Mouse (Mus musculus): Measurements from ENCODE around the gene Ercc1. TPM values are rescaled to one million over a fixed set of nuclear protein-coding genes. Genes with fewer than 3 reads are reported as not detected.
A peak's percentile ranks its signal among the peaks of the same experiment; 100 is the strongest.

Gene Ercc1
- polyA plus RNA-seq, 1 experiment from 2014 or later: 59.2 TPM

DNA sequence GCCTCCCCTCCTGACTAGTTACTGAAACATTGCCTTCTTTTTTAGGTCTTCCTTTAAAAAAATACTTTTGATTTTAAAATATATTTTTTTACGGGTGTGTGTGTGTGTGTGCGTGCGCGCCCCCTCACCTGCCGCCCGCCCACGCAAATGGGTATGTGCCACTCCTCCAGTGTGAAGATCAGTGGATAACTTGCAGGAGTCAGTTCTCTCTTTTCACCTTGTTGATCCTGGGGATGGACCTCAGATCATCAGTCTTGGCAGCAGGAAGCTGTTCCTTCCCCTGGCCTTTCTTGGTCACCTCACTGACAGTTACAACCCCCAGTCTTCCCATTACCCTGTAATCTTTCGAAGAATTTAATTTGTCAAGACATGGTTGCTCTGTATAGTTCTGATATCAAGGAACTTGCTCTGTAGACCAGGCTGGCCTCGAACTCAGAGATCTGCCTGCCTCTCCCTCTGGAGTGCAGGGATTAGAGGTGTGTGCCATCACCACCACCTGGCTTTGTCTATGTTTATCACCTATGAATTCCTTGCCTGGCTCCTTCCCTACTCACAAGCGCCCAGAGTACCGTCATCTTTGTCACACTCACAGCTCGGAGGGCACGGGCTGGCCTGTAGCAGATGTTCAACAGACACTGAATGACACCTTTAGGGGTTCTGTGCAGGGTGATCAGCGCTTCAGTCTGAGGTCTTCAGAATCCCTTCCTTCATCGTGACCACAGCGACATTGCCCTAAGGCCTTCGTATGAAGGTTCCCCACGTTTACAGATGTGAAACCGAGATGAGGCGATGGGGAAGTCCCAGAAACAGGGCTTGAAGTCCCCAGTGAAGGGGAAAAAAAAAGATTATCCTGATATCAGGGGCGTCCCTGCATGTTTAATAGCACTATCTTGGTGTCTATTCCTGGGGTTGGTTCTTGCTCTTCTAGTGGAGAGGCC lies 19.0 kb upstream of the Ercc1 start:
- Histone ChIP-seq H3K27me3 (replicated peaks) (no peaks in the 10 kb centered on the region), H3K4me2 (peak overlapping the region; percentile 81), H3K27ac (ENCODE audit: poor library complexity, severe bottlenecking) (0 out of 2 replicates have a peak overlapping the region, but pooled peaks have one; percentile 17), H3K9me3 (replicated peaks) (peaks cover 3% of the 10 kb centered on the region; the same call in 1 of the 2 replicates), H3K9ac (peak overlapping the region; percentile 63; the same call in 1 of the 2 replicates), H3K36me3 (no peaks in the 10 kb centered on the region), H3K4me1 (replicated peaks) (peaks cover 48% of the 10 kb centered on the region), H3K4me3 (no peak overlapping the region)
- no peak for ATAC-seq (ENCODE audit: insufficient number of reproducible peaks, low FRiP score)
- 64% methylated on average over 21 of the region's 21 CpGs for WGBS

GRCm38 (mm10) chr7:19326359-19326758 lies 18.2 kb upstream of the Ercc1 start:
- no peaks in the 10 kb centered on the region for H3K36me3 ChIP-seq
- no peaks in the 10 kb centered on the region for H3K27me3 ChIP-seq (replicated peaks)
- H3K4me2 ChIP-seq: peak overlapping the region; percentile 81
- peak overlapping the region; percentile 93 for H3K27ac ChIP-seq (ENCODE audit: poor library complexity, severe bottlenecking)
- peak; percentile 84 for ATAC-seq (ENCODE audit: insufficient number of reproducible peaks, low FRiP score)
- H3K9ac ChIP-seq: peak overlapping the region; percentile 63
- peaks cover 47% of the 10 kb centered on the region for H3K4me1 ChIP-seq (replicated peaks)
- H3K4me3 ChIP-seq: peak overlapping the region; percentile 41
- H3K9me3 ChIP-seq (replicated peaks): peaks cover 3% of the 10 kb centered on the region; the same call in 1 of the 2 replicates
- WGBS: under 1% methylated on average over 20 of the region's 20 CpGs

DNA sequence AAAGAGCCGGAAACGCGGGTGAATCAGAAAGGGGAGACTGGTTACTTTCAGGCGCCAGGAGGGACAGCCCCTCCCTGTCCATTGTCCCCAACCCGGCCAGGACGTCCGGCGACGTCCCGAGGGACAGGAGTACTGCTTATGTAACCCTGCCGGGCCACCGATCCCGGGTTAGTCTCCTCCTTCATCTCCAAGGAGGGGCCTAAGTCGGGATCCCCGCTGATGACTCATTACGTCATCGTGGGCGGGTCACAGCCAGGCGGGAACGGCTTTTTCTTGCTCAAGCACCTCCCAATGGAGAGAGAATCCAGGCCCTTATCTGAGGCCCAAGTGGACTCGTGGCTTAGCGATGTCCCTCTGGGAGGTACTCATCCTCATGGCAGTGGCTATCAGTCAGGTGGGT lies 17.4 kb upstream of the Ercc1 start:
- ATAC-seq (ENCODE audit: insufficient number of reproducible peaks, low FRiP score): peak; percentile 87
- H3K4me1 ChIP-seq (replicated peaks): peaks cover 48% of the 10 kb centered on the region
- peak overlapping the region; percentile 93 for H3K27ac ChIP-seq (ENCODE audit: poor library complexity, severe bottlenecking)
- peak overlapping the region; percentile 41 for H3K4me3 ChIP-seq
- H3K4me2 ChIP-seq: peak overlapping the region; percentile 81
- no peaks in the 10 kb centered on the region for H3K27me3 ChIP-seq (replicated peaks)
- H3K9ac ChIP-seq: peak overlapping the region; percentile 63
- no peaks in the 10 kb centered on the region for H3K36me3 ChIP-seq
- peaks cover 3% of the 10 kb centered on the region; the same call in 1 of the 2 replicates for H3K9me3 ChIP-seq (replicated peaks)
- 0% methylated on average over 22 of the region's 22 CpGs for WGBS

DNA sequence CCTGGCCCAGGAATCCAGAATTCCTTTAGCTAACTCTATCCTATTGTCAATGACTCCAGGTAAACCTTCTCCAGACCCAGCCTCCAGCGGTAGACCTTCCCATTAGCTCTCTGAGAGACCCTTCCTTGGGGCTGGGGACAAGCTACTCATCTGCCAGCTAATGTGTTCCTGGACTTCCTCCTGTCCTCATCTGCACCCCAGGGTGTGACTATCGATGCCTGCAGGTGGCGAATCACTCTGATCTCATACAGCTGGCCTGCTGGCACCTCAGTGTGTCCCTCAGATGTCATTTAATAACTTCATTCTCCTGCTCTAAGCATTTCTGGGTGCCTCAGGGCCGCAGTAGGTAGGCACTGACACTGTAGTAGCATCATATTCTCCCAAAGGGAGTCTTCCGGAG lies 16.8 kb upstream of the Ercc1 start:
- Histone ChIP-seq H3K27me3 (replicated peaks) (no peaks in the 10 kb centered on the region), H3K36me3 (no peaks in the 10 kb centered on the region), H3K9me3 (replicated peaks) (peaks cover 3% of the 10 kb centered on the region; the same call in 1 of the 2 replicates), H3K4me1 (replicated peaks) (peaks cover 43% of the 10 kb centered on the region), H3K9ac (peak overlapping the region; percentile 63; the same call in 1 of the 2 replicates), H3K27ac (ENCODE audit: poor library complexity, severe bottlenecking) (peak overlapping the region; percentile 93), H3K4me2 (peak overlapping the region; percentile 81), H3K4me3 (peak overlapping the region; percentile 41; the same call in 1 of the 2 replicates)
- 76% methylated on average over 5 of the region's 5 CpGs for WGBS
- no peak for ATAC-seq (ENCODE audit: insufficient number of reproducible peaks, low FRiP score)

- no peak for ATAC-seq (ENCODE audit: insufficient number of reproducible peaks, low FRiP score)
- no peaks in the 10 kb centered on the region for H3K36me3 ChIP-seq
- no peak overlapping the region for H3K4me3 ChIP-seq
- H3K4me2 ChIP-seq: no peak overlapping the region
- no peaks in the 10 kb centered on the region for H3K27me3 ChIP-seq (replicated peaks)
- H3K9ac ChIP-seq: no peak overlapping the region
- peaks cover 43% of the 10 kb centered on the region for H3K4me1 ChIP-seq (replicated peaks)
- H3K9me3 ChIP-seq (replicated peaks): peaks cover 3% of the 10 kb centered on the region; the same call in 1 of the 2 replicates
- H3K27ac ChIP-seq (ENCODE audit: poor library complexity, severe bottlenecking): no peak overlapping the region
Measured at GRCm38 (mm10) chr7:19328425-19328824, 16.2 kb upstream of the Ercc1 start.

GRCm38 (mm10) chr7:19331910-19332309 lies 12.7 kb upstream of the Ercc1 start:
- no peak overlapping the region for H3K4me3 ChIP-seq
- H3K27ac ChIP-seq (ENCODE audit: poor library complexity, severe bottlenecking): peak overlapping the region; percentile 34; the same call in 1 of the 2 replicates
- no peak for ATAC-seq (ENCODE audit: insufficient number of reproducible peaks, low FRiP score)
- H3K9me3 ChIP-seq (replicated peaks): peaks cover 3% of the 10 kb centered on the region; the same call in 1 of the 2 replicates
- 82% methylated on average over 2 of the region's 2 CpGs for WGBS
- peak overlapping the region; percentile 72 for H3K4me2 ChIP-seq
- H3K9ac ChIP-seq: no peak overlapping the region
- H3K4me1 ChIP-seq (replicated peaks): peaks cover 49% of the 10 kb centered on the region
- H3K27me3 ChIP-seq (replicated peaks): no peaks in the 10 kb centered on the region
- no peaks in the 10 kb centered on the region for H3K36me3 ChIP-seq

- Histone ChIP-seq H3K9me3 (replicated peaks) (peaks cover 3% of the 10 kb centered on the region; the same call in 1 of the 2 replicates), H3K27me3 (replicated peaks) (no peaks in the 10 kb centered on the region), H3K27ac (ENCODE audit: poor library complexity, severe bottlenecking) (peak overlapping the region; percentile 89), H3K9ac (peak overlapping the region; percentile 79), H3K4me2 (peak overlapping the region; percentile 72), H3K36me3 (no peaks in the 10 kb centered on the region), H3K4me3 (peak overlapping the region; percentile 73), H3K4me1 (replicated peaks) (peaks cover 49% of the 10 kb centered on the region)
- ATAC-seq (ENCODE audit: insufficient number of reproducible peaks, low FRiP score): peak; percentile 85
- WGBS: under 1% methylated on average over 52 of the region's 52 CpGs
Measured at GRCm38 (mm10) chr7:19332709-19333352, 11.7 kb upstream of the Ercc1 start.

GRCm38 (mm10) chr7:19335583-19335982 lies 9.0 kb upstream of the Ercc1 start:
- Histone ChIP-seq H3K4me2 (no peak overlapping the region), H3K9ac (no peak overlapping the region), H3K27me3 (replicated peaks) (no peaks in the 10 kb centered on the region), H3K27ac (ENCODE audit: poor library complexity, severe bottlenecking) (no peak overlapping the region), H3K4me3 (no peak overlapping the region), H3K36me3 (no peaks in the 10 kb centered on the region), H3K9me3 (replicated peaks) (no peaks in the 10 kb centered on the region), H3K4me1 (replicated peaks) (peaks cover 56% of the 10 kb centered on the region)
- WGBS: 55% methylated on average over 3 of the region's 3 CpGs
- ATAC-seq (ENCODE audit: insufficient number of reproducible peaks, low FRiP score): no peak

GRCm38 (mm10) chr7:19337122-19337521 lies 7.5 kb upstream of the Ercc1 start:
- WGBS: 48% methylated on average over 10 of the region's 10 CpGs
- no peak overlapping the region for H3K4me2 ChIP-seq
- no peaks in the 10 kb centered on the region for H3K36me3 ChIP-seq
- H3K9me3 ChIP-seq (replicated peaks): no peaks in the 10 kb centered on the region
- peak overlapping the region; percentile 1; the same call in 1 of the 2 replicates for H3K9ac ChIP-seq
- no peak overlapping the region for H3K4me3 ChIP-seq
- H3K27ac ChIP-seq (ENCODE audit: poor library complexity, severe bottlenecking): peak overlapping the region; percentile 18; the same call in 1 of the 2 replicates
- peaks cover 55% of the 10 kb centered on the region for H3K4me1 ChIP-seq (replicated peaks)
- no peak for ATAC-seq (ENCODE audit: insufficient number of reproducible peaks, low FRiP score)
- H3K27me3 ChIP-seq (replicated peaks): no peaks in the 10 kb centered on the region

DNA sequence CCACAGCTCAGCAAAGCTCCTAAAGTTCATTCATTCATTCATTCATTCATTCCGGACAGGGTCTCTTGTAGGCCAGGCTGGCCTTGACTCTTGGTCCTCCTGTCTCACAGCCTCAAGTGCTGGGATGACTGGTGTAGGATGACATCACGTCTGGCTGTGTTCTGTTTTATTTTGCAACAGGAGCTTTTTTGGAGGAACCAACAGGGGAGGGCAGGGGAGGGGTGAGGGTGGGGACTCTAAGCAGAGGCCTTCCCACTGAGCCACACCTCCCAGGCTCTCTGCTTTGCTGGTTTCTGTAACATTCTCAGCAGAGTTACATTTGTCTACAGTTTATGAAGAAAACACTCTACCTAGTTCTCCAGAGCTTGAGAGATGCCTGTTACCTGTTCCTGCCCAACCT lies 6.5 kb upstream of the Ercc1 start:
- ATAC-seq (ENCODE audit: insufficient number of reproducible peaks, low FRiP score): no peak
- H3K4me1 ChIP-seq (replicated peaks): peaks cover 63% of the 10 kb centered on the region
- no peaks in the 10 kb centered on the region for H3K27me3 ChIP-seq (replicated peaks)
- no peak overlapping the region for H3K4me2 ChIP-seq
- no peak overlapping the region for H3K27ac ChIP-seq (ENCODE audit: poor library complexity, severe bottlenecking)
- 55% methylated on average over 2 of the region's 2 CpGs for WGBS
- H3K9me3 ChIP-seq (replicated peaks): no peaks in the 10 kb centered on the region
- H3K4me3 ChIP-seq: no peak overlapping the region
- H3K36me3 ChIP-seq: no peaks in the 10 kb centered on the region
- peak overlapping the region; percentile 33; the same call in 1 of the 2 replicates for H3K9ac ChIP-seq

GRCm38 (mm10) chr7:19338596-19338995 lies 6.0 kb upstream of the Ercc1 start:
- no peak overlapping the region for H3K4me2 ChIP-seq
- peak overlapping the region; percentile 33; the same call in 1 of the 2 replicates for H3K9ac ChIP-seq

More at GRCm38 (mm10) chr7:19338596-19338995, 6.0 kb upstream of the Ercc1 start:
- WGBS: 49% methylated on average over 7 of the region's 7 CpGs
- no peak for ATAC-seq (ENCODE audit: insufficient number of reproducible peaks, low FRiP score)
- Histone ChIP-seq H3K36me3 (no peaks in the 10 kb centered on the region), H3K27me3 (replicated peaks) (no peaks in the 10 kb centered on the region), H3K9me3 (replicated peaks) (no peaks in the 10 kb centered on the region), H3K4me1 (replicated peaks) (peaks cover 67% of the 10 kb centered on the region), H3K27ac (ENCODE audit: poor library complexity, severe bottlenecking) (no peak overlapping the region), H3K4me3 (no peak overlapping the region)

Measured in heart, embryonic 12.5 days (tissue).